ENCODE assay signal across 21 mouse cellular contexts in the genomic region with DNA sequence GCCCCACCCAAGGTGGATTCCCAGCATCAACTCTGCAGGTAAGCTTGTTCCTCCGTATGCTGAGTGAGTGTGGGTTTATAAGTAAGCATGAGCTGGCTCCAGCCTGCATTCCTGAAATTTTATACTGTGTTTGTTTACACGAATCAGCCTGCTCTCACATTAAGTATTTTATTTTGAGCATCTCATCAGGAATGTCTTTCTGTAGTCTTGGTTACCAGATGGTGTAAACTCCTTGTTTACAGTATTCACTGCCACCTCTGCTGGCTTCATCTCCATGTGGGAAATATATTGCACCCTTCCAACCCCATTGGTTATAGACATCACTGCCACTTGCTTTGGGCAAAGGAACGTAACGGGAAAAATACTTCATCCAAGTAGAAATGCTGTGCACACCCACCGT. TPM values are rescaled to one million over a fixed set of nuclear protein-coding genes. Genes with fewer than 3 reads are reported as not detected.
DNase-seq lines count a peak whose midpoint lies in the region; ATAC-seq lines count a peak whose summit lies in the region.
"Had no signal": no experiment of that assay in that cellular context is flagged by ENCODE, and none has a peak within 500 bp of the region (broad histone marks: within the 10 kb centered on the region; RNA-seq: fewer than 3 reads in every experiment).

No protein-coding gene starts in this region.

- peak; percentile 22 for DNase-seq in lung, postnatal 25 days (ENCODE audit: low spot score)
- DNase-seq in lung, postnatal 10 days = no peak
- no peak for DNase-seq in liver
- no peak for DNase-seq in spleen, adult 18-20 months
- DNase-seq: adrenal gland, postnatal 25 days; cerebellum, adult 18-20 months; cerebellum, adult 9-11 months; cerebellum, postnatal 36 days; gastrocnemius, postnatal 10 days; heart, adult 18-20 months; heart, postnatal 10 days; heart, postnatal 4 days had no signal

- H3K27ac ChIP-seq in forebrain, embryonic 15.5 days (replicated peaks) = no peak overlapping the region
- no peak overlapping the region for H3K27ac ChIP-seq in forebrain, embryonic 12.5 days
- no peak overlapping the region for H3K27ac ChIP-seq in forebrain, embryonic 16.5 days (ENCODE audit: low read length)
- H3K27ac ChIP-seq: embryonic facial prominence, embryonic 13.5 days; heart, embryonic 10.5 days; hindbrain, embryonic 12.5 days had no signal

- no peaks in the 10 kb centered on the region for H3K4me1 ChIP-seq in forebrain, embryonic 15.5 days
- no peaks in the 10 kb centered on the region for H3K4me1 ChIP-seq in forebrain, embryonic 12.5 days
- H3K4me1 ChIP-seq in forebrain, embryonic 16.5 days (replicated peaks; ENCODE audit: control insufficient read depth, insufficient read depth, low read length) = peaks cover 5% of the 10 kb centered on the region; the same call in 1 of the 2 replicates
- H3K4me1 ChIP-seq: embryonic facial prominence, embryonic 13.5 days; hindbrain, embryonic 12.5 days had no signal

- H3K9ac ChIP-seq in forebrain, embryonic 15.5 days (replicated peaks) = no peak overlapping the region
- no peak overlapping the region for H3K9ac ChIP-seq in forebrain, embryonic 12.5 days
- H3K9ac ChIP-seq in forebrain, embryonic 16.5 days (replicated peaks; ENCODE audit: low read depth, low read length) = no peak overlapping the region
- H3K9ac ChIP-seq: embryonic facial prominence, embryonic 13.5 days; hindbrain, embryonic 12.5 days had no signal

- no peak overlapping the region for H3K4me3 ChIP-seq in forebrain, embryonic 15.5 days
- no peak overlapping the region for H3K4me3 ChIP-seq in forebrain, embryonic 12.5 days (replicated peaks)
- no peak overlapping the region for H3K4me3 ChIP-seq in forebrain, embryonic 16.5 days (replicated peaks; ENCODE audit: low read length)
- H3K4me3 ChIP-seq: embryonic facial prominence, embryonic 13.5 days; heart, embryonic 10.5 days; hindbrain, embryonic 12.5 days had no signal

- 55% methylated on average over 5 of the region's 5 CpGs for WGBS in forebrain, embryonic 15.5 days
- WGBS in forebrain, embryonic 12.5 days = 84% methylated on average over 5 of the region's 5 CpGs
- WGBS in forebrain, embryonic 16.5 days = 58% methylated on average over 5 of the region's 5 CpGs

- H3K36me3 ChIP-seq in forebrain, embryonic 15.5 days = no peaks in the 10 kb centered on the region
- H3K36me3 ChIP-seq in forebrain, embryonic 12.5 days (replicated peaks) = no peaks in the 10 kb centered on the region
- no peaks in the 10 kb centered on the region for H3K36me3 ChIP-seq in forebrain, embryonic 16.5 days (ENCODE audit: control insufficient read depth, insufficient read depth)
- H3K36me3 ChIP-seq: embryonic facial prominence, embryonic 13.5 days; hindbrain, embryonic 12.5 days had no signal

- no peaks in the 10 kb centered on the region for H3K27me3 ChIP-seq in forebrain, embryonic 15.5 days
- H3K27me3 ChIP-seq in forebrain, embryonic 12.5 days = no peaks in the 10 kb centered on the region
- H3K27me3 ChIP-seq in forebrain, embryonic 16.5 days (replicated peaks; ENCODE audit: control insufficient read depth, insufficient read depth, low read length) = no peaks in the 10 kb centered on the region
- H3K27me3 ChIP-seq: embryonic facial prominence, embryonic 13.5 days; hindbrain, embryonic 12.5 days had no signal

- H3K9me3 ChIP-seq in forebrain, embryonic 15.5 days = no peaks in the 10 kb centered on the region
- H3K9me3 ChIP-seq in forebrain, embryonic 12.5 days = no peaks in the 10 kb centered on the region
- H3K9me3 ChIP-seq in forebrain, embryonic 16.5 days (ENCODE audit: control insufficient read depth, low read length) = no peaks in the 10 kb centered on the region
- H3K9me3 ChIP-seq: embryonic facial prominence, embryonic 13.5 days; heart, embryonic 10.5 days; hindbrain, embryonic 12.5 days had no signal

- no peak overlapping the region for H3K4me2 ChIP-seq in forebrain, embryonic 15.5 days (replicated peaks)
- no peak overlapping the region for H3K4me2 ChIP-seq in forebrain, embryonic 12.5 days
- no peak overlapping the region for H3K4me2 ChIP-seq in forebrain, embryonic 16.5 days (ENCODE audit: low read length)
- H3K4me2 ChIP-seq: embryonic facial prominence, embryonic 13.5 days; hindbrain, embryonic 12.5 days had no signal

- 0 out of 2 replicates have a peak, but pooled peaks have one; percentile 23 for ATAC-seq in forebrain, embryonic 15.5 days (replicated peaks)
- no peak for ATAC-seq in forebrain, embryonic 12.5 days (ENCODE audit: low FRiP score)
- ATAC-seq in forebrain, embryonic 16.5 days = peak; percentile 74
- ATAC-seq: activated CD4-positive, CD25-positive, alpha-beta regulatory T cell, adult 4 months; hindbrain, embryonic 16.5 days; inflammation-experienced regulatory T-cells, adult 6 months had no signal

RNA-seq across cellular contexts. Expression of a gene that starts 13.1 kb away (rescaled TPM):
- polyA plus RNA-seq in forebrain, embryonic 15.5 days (2015; fragmentation: Nextera tagmentation; extraction: Ambion mirVana) = 43.4 and 49.4 TPM in 2 replicates
- polyA plus RNA-seq in forebrain, embryonic 12.5 days (2016; fragmentation: Nextera tagmentation; extraction: Ambion mirVana) = 52.2 and 57.2 TPM in 2 replicates
- polyA plus RNA-seq in forebrain, embryonic 16.5 days (2015; fragmentation: Nextera tagmentation; extraction: Ambion mirVana) = 40.1 and 40.3 TPM in 2 replicates
